9 mouse cellular contexts compared by ENCODE assay signal in genomic region chr15:77834336-77835268, GRCm38 (mm10). TPM values are rescaled to one million over a fixed set of nuclear protein-coding genes. Genes with fewer than 3 reads are reported as not detected.
DNase-seq lines count a peak whose midpoint lies in the region; ATAC-seq and TF ChIP-seq lines count a peak whose summit lies in the region.
"Had no signal": no experiment of that assay in that cellular context is flagged by ENCODE, and none has a peak within 500 bp of the region (broad histone marks: within the 10 kb centered on the region; RNA-seq: fewer than 3 reads in every experiment).

No protein-coding gene starts in this region.

- 57% methylated on average over 15 of the region's 15 CpGs for WGBS in intestine, postnatal 0 days

- no peak overlapping the region for H3K4me3 ChIP-seq in intestine, postnatal 0 days (ENCODE audit: low read depth, low read length)
- H3K4me3 ChIP-seq: embryonic facial prominence, embryonic 12.5 days had no signal

- H3K27me3 ChIP-seq in intestine, postnatal 0 days (replicated peaks; ENCODE audit: control insufficient read depth, insufficient read depth, low read length), result no peaks in the 10 kb centered on the region
- H3K27me3 ChIP-seq: embryonic facial prominence, embryonic 12.5 days had no signal

- peaks cover 56% of the 10 kb centered on the region for H3K4me1 ChIP-seq in intestine, postnatal 0 days (replicated peaks; ENCODE audit: control insufficient read depth, insufficient read depth, low read length)

- 0 out of 2 replicates have a peak overlapping the region, but pooled peaks have one; percentile 21 for H3K4me2 ChIP-seq in intestine, postnatal 0 days (replicated peaks; ENCODE audit: low read depth)
- H3K4me2 ChIP-seq: embryonic facial prominence, embryonic 12.5 days had no signal

- peak; percentile 30 for DNase-seq in cerebellum, adult 9-11 months
- no peak for DNase-seq in cerebellum, adult 8-10 months
- DNase-seq in left cerebral cortex, adult 9 months (ENCODE audit: low spot score in 2 of 2), result no peak
- DNase-seq in urinary bladder, postnatal 14 days (ENCODE audit: low spot score), result no peak
- DNase-seq in testis, postnatal 10 days (ENCODE audit: low spot score), result no peak

- peak overlapping the region; percentile 50; the same call in 1 of the 2 replicates for H3K27ac ChIP-seq in intestine, postnatal 0 days (ENCODE audit: low read depth, low read length)
- H3K27ac ChIP-seq: embryonic facial prominence, embryonic 12.5 days had no signal

- H3K36me3 ChIP-seq in intestine, postnatal 0 days (ENCODE audit: control insufficient read depth, insufficient read depth), result peaks cover 8% of the 10 kb centered on the region; the same call in 1 of the 2 replicates
- H3K36me3 ChIP-seq: embryonic facial prominence, embryonic 12.5 days had no signal

- TF ChIP-seq CTCF in intestine, postnatal 0 days (IDR thresholded peaks at IDR 0.05; ENCODE audit: low read depth), result no peak

- H3K9ac ChIP-seq in intestine, postnatal 0 days (ENCODE audit: low read depth, low read length), result peak overlapping the region; percentile 11; the same call in 1 of the 2 replicates
- H3K9ac ChIP-seq: embryonic facial prominence, embryonic 12.5 days had no signal

- no peaks in the 10 kb centered on the region for H3K9me3 ChIP-seq in intestine, postnatal 0 days (ENCODE audit: control insufficient read depth)
- H3K9me3 ChIP-seq: embryonic facial prominence, embryonic 12.5 days had no signal

- ATAC-seq in CD4-positive, CD25-positive, alpha-beta regulatory T cell, adult 4 months, result peak; percentile 72
- ATAC-seq in intestine, postnatal 0 days, result no peak
- ATAC-seq in megakaryocyte-erythroid progenitor cell, adult 5-6 weeks (replicated peaks; ENCODE audit: low FRiP score, low TSS enrichment, poor library complexity, severe bottlenecking), result peak; percentile 2; the same call in 1 of the 2 replicates

RNA-seq across cellular contexts. Expression of gene Myh9, which starts 7.4 kb away (rescaled TPM):
- polyA plus RNA-seq in CD4-positive, CD25-positive, alpha-beta regulatory T cell, adult 4 months (2017; shearing (Covaris generic)), result 100 to 1,000 TPM; 206 to 220 TPM
- polyA plus RNA-seq in intestine, postnatal 0 days (2015; fragmentation: Nextera tagmentation; extraction: Ambion mirVana), result 25.7 and 27.7 TPM in 2 replicates
- total RNA-seq in megakaryocyte-erythroid progenitor cell, adult 5-6 weeks (2014; fragmentation: Nextera tagmentation), result 98.3 and 144 TPM in 2 replicates
- total RNA-seq in megakaryocyte-erythroid progenitor cell, adult 5-6 weeks (2017), result 195 and 198 TPM in 2 replicates
